ENCODE assay signal across 8 mouse cellular contexts in genomic region chr6:124965088-124965719, GRCm38 (mm10). TPM values are rescaled to one million over a fixed set of nuclear protein-coding genes. Genes with fewer than 3 reads are reported as not detected.
DNase-seq lines count a peak whose midpoint lies in the region; ATAC-seq and TF ChIP-seq lines count a peak whose summit lies in the region.

Cops7a (minus strand) TSS chr6:124965538.

- peak; percentile 73; the same call in 1 of the 2 replicates for TF ChIP-seq POLR2A in brain, embryonic 14.5 days (IDR thresholded peaks at IDR 0.05; ENCODE audit: borderline replicate concordance, extremely low read depth, insufficient read depth, insufficient read length, poor library complexity, severe bottlenecking)

- under 1% methylated on average over 67 of the region's 68 CpGs for WGBS in heart, embryonic 12.5 days
- WGBS in kidney, postnatal 0 days, result 2% methylated on average over 67 of the region's 68 CpGs
- under 1% methylated on average over 68 of the region's 68 CpGs for WGBS in liver, embryonic 11.5 days
- WGBS in stomach, embryonic 14.5 days, result under 1% methylated on average over 68 of the region's 68 CpGs

- H3K79me2 ChIP-seq in C2C12 (ENCODE audit: control insufficient read depth, insufficient read depth), result peaks cover 48% of the 10 kb centered on the region

- H3ac ChIP-seq in C2C12 (ENCODE audit: control insufficient read depth, insufficient read length, low read depth), result peak within 1 kb of the TSS; percentile 87

- H3K4me1 ChIP-seq in erythroblast, embryonic 14.5 days (ENCODE audit: control insufficient read depth), result peaks cover 26% of the 10 kb centered on the region
- peaks cover 25% of the 10 kb centered on the region for H3K4me1 ChIP-seq in heart, embryonic 12.5 days (replicated peaks)
- peaks cover 7% of the 10 kb centered on the region; the same call in 1 of the 2 replicates for H3K4me1 ChIP-seq in kidney, postnatal 0 days (replicated peaks; ENCODE audit: insufficient read depth, low read length)
- H3K4me1 ChIP-seq in liver, embryonic 11.5 days (replicated peaks; ENCODE audit: control insufficient read depth, insufficient read depth, low read length), result peaks cover 13% of the 10 kb centered on the region
- peaks cover 9% of the 10 kb centered on the region; the same call in 1 of the 2 replicates for H3K4me1 ChIP-seq in stomach, embryonic 14.5 days (ENCODE audit: control insufficient read depth, insufficient read depth, low read length)

- H3K79me3 ChIP-seq in C2C12 (ENCODE audit: low read depth), result peaks cover 26% of the 10 kb centered on the region

- peak within 1 kb of the TSS; percentile 89 for H3K27ac ChIP-seq in heart, embryonic 12.5 days (ENCODE audit: poor library complexity, severe bottlenecking)
- peak within 1 kb of the TSS; percentile 92 for H3K27ac ChIP-seq in kidney, postnatal 0 days
- H3K27ac ChIP-seq in liver, embryonic 11.5 days (ENCODE audit: low read depth, low read length), result peak within 1 kb of the TSS; percentile 94
- H3K27ac ChIP-seq in stomach, embryonic 14.5 days (ENCODE audit: low read length), result peak within 1 kb of the TSS; percentile 88

- H3K36me3 ChIP-seq in C2C12 (ENCODE audit: control insufficient read depth, insufficient read depth), result peaks cover 35% of the 10 kb centered on the region
- H3K36me3 ChIP-seq in erythroblast, embryonic 14.5 days (ENCODE audit: control insufficient read depth), result peaks cover 33% of the 10 kb centered on the region
- peaks cover 36% of the 10 kb centered on the region for H3K36me3 ChIP-seq in heart, embryonic 12.5 days
- H3K36me3 ChIP-seq in kidney, postnatal 0 days (ENCODE audit: insufficient read depth, low read length), result peaks cover 6% of the 10 kb centered on the region
- H3K36me3 ChIP-seq in liver, embryonic 11.5 days (ENCODE audit: control insufficient read depth, insufficient read depth, low read length), result peaks cover 12% of the 10 kb centered on the region; the same call in 1 of the 2 replicates
- H3K36me3 ChIP-seq in stomach, embryonic 14.5 days (ENCODE audit: control insufficient read depth, insufficient read depth, low read length), result peaks cover 24% of the 10 kb centered on the region

- H3K9ac ChIP-seq in heart, embryonic 12.5 days, result peak within 1 kb of the TSS; percentile 88
- peak within 1 kb of the TSS; percentile 76 for H3K9ac ChIP-seq in kidney, postnatal 0 days (ENCODE audit: low read depth, low read length)
- H3K9ac ChIP-seq in liver, embryonic 11.5 days (ENCODE audit: low read depth, low read length), result peak within 1 kb of the TSS; percentile 94
- H3K9ac ChIP-seq in stomach, embryonic 14.5 days (replicated peaks; ENCODE audit: low read depth, low read length), result peak within 1 kb of the TSS; percentile 74

- DNase-seq in brain, embryonic 14.5 days (ENCODE audit: low read depth), result peak; percentile 99
- peak; percentile 97 for DNase-seq in kidney, postnatal 0 days (ENCODE audit: low spot score)
- DNase-seq in liver, embryonic 11.5 days (ENCODE audit: low spot score), result peak; percentile 97
- DNase-seq in naive thymus-derived CD4-positive, alpha-beta T cell, adult 2 months (ENCODE audit: low read depth), result peak; percentile 95

- peak; percentile 96 for ATAC-seq in heart, embryonic 12.5 days (ENCODE audit: insufficient number of reproducible peaks, low FRiP score)
- ATAC-seq in kidney, postnatal 0 days (replicated peaks; ENCODE audit: low FRiP score, low read depth), result peak; percentile 94
- peak; percentile 93 for ATAC-seq in liver, embryonic 11.5 days (replicated peaks; ENCODE audit: low FRiP score)
- peak; percentile 95 for ATAC-seq in stomach, embryonic 14.5 days (ENCODE audit: insufficient number of reproducible peaks, insufficient read depth, low FRiP score, low read depth)

- peaks cover 2% of the 10 kb centered on the region; the same call in 1 of the 2 replicates for H3K9me3 ChIP-seq in erythroblast, embryonic 14.5 days (ENCODE audit: control insufficient read depth, low read length)
- no peaks in the 10 kb centered on the region; the same call in 1 of the 2 replicates for H3K9me3 ChIP-seq in heart, embryonic 12.5 days (replicated peaks)
- H3K9me3 ChIP-seq in kidney, postnatal 0 days (replicated peaks; ENCODE audit: low read length), result no peaks in the 10 kb centered on the region
- H3K9me3 ChIP-seq in liver, embryonic 11.5 days (ENCODE audit: control insufficient read depth, low read length), result no peaks in the 10 kb centered on the region; the same call in 1 of the 2 replicates
- peaks cover 7% of the 10 kb centered on the region; the same call in 1 of the 2 replicates for H3K9me3 ChIP-seq in stomach, embryonic 14.5 days (ENCODE audit: control insufficient read depth, low read depth, low read length)

- peak within 1 kb of the TSS; percentile 98 for H3K4me2 ChIP-seq in heart, embryonic 12.5 days
- peak within 1 kb of the TSS; percentile 75 for H3K4me2 ChIP-seq in kidney, postnatal 0 days (ENCODE audit: low read length)
- H3K4me2 ChIP-seq in liver, embryonic 11.5 days, result peak within 1 kb of the TSS; percentile 96
- H3K4me2 ChIP-seq in stomach, embryonic 14.5 days (replicated peaks; ENCODE audit: low read depth, low read length), result peak within 1 kb of the TSS; percentile 95

- no peaks in the 10 kb centered on the region for H3K27me3 ChIP-seq in C2C12 (ENCODE audit: control insufficient read depth, insufficient read depth, insufficient read length)
- 0 out of 2 replicates have a peak, but pooled peaks cover under 1% of the 10 kb centered on the region for H3K27me3 ChIP-seq in erythroblast, embryonic 14.5 days (ENCODE audit: control insufficient read depth)
- no peaks in the 10 kb centered on the region for H3K27me3 ChIP-seq in heart, embryonic 12.5 days (replicated peaks)
- H3K27me3 ChIP-seq in kidney, postnatal 0 days (ENCODE audit: insufficient read depth, low read length), result no peaks in the 10 kb centered on the region
- H3K27me3 ChIP-seq in liver, embryonic 11.5 days (replicated peaks; ENCODE audit: control insufficient read depth, insufficient read depth, low read length), result no peaks in the 10 kb centered on the region
- no peaks in the 10 kb centered on the region for H3K27me3 ChIP-seq in stomach, embryonic 14.5 days (ENCODE audit: control insufficient read depth, insufficient read depth, low read length)

- TF ChIP-seq CTCF in C2C12 (IDR thresholded peaks at IDR 0.05; ENCODE audit: control insufficient read depth, insufficient read depth, insufficient read length), result no peak
- no peak for TF ChIP-seq CTCF in brain, embryonic 14.5 days (IDR thresholded peaks at IDR 0.05; ENCODE audit: borderline replicate concordance, extremely low read depth, insufficient read depth, insufficient read length)
- TF ChIP-seq CTCF in kidney, postnatal 0 days (IDR thresholded peaks at IDR 0.05; ENCODE audit: low read depth), result no peak

- H3K4me3 ChIP-seq in C2C12 (ENCODE audit: insufficient read depth, poor library complexity, severe bottlenecking), result peak within 1 kb of the TSS; percentile 85
- H3K4me3 ChIP-seq in erythroblast, embryonic 14.5 days (replicated peaks), result peak within 1 kb of the TSS; percentile 85
- H3K4me3 ChIP-seq in heart, embryonic 12.5 days, result peak within 1 kb of the TSS; percentile 90
- H3K4me3 ChIP-seq in kidney, postnatal 0 days (replicated peaks; ENCODE audit: low read depth, low read length), result peak within 1 kb of the TSS; percentile 56
- H3K4me3 ChIP-seq in liver, embryonic 11.5 days (ENCODE audit: low read depth, low read length), result peak within 1 kb of the TSS; percentile 85
- H3K4me3 ChIP-seq in stomach, embryonic 14.5 days (ENCODE audit: low read depth, low read length), result peak within 1 kb of the TSS; percentile 70

TF ChIP-seq in C2C12, 6 proteins besides CTCF, POLR2A, EP300 and RAD21:
- TF ChIP-seq USF1 (IDR thresholded peaks at IDR 0.05; ENCODE audit: low read depth) (peak; percentile 93), MYOD1 (IDR thresholded peaks at IDR 0.05; ENCODE audit: control insufficient read depth, insufficient read length, low read depth) (no peak), MAX (IDR thresholded peaks at IDR 0.05) (peak; percentile 99)
TF ChIP-seq in C2C12: peak in this region for 2.

RNA-seq across cellular contexts. Expression of gene Cops7a, which starts in this region (rescaled TPM):
- 165 TPM for polyA plus RNA-seq in C2C12 (2012; fragmentation: generic; extraction: Trizol)
- 130 and 170 TPM in 2 replicates for polyA plus RNA-seq in brain, embryonic 14.5 days (2012; rRNA removed)
- 2.7 TPM in 2 replicates for polyA plus RNA-seq in erythroblast, embryonic 14.5 days (2012)
- polyA plus RNA-seq in heart, embryonic 12.5 days (2016; fragmentation: Nextera tagmentation; extraction: Ambion mirVana), result 148 and 149 TPM in 2 replicates
- polyA plus RNA-seq in kidney, postnatal 0 days (2015; fragmentation: Nextera tagmentation; extraction: Ambion mirVana), result 153 and 157 TPM in 2 replicates
- polyA plus RNA-seq in liver, embryonic 11.5 days (2014; fragmentation: Nextera tagmentation; extraction: Ambion mirVana), result 147 and 159 TPM in 2 replicates
- 139 and 141 TPM in 2 replicates for polyA plus RNA-seq in stomach, embryonic 14.5 days (2014; fragmentation: Nextera tagmentation; extraction: Ambion mirVana)

Comparison
In these comparisons a context has a peak if more than half of its experiments do, and no peak if none do; other contexts are left out.
1. Peak in every context shown above with its lines: DNase-seq, ATAC-seq, H3K4me3 ChIP-seq and H3K27ac ChIP-seq.
2. RNA of gene Cops7a (polyA plus RNA-seq): 165 TPM in C2C12 (single experiment), 153 to 157 TPM in kidney, postnatal 0 days, 148 to 149 TPM in heart, embryonic 12.5 days, 147 to 159 TPM in liver, embryonic 11.5 days, 139 to 141 TPM in stomach, embryonic 14.5 days and 130 to 170 TPM in brain, embryonic 14.5 days; 2.7 TPM in erythroblast, embryonic 14.5 days; every median in the first group is over 10 times any median in the second.